Mouse (Mus musculus) MEL (cell line): ENCODE results near the gene Pxn. TPM values are rescaled to one million over a fixed set of nuclear protein-coding genes. Genes with fewer than 3 reads are reported as not detected.

Experiments used
- DNase-seq: peaks from one replicate; pipeline ENCODE4 v3.0.0; 2011; ENCODE audit warnings: low read depth, low spot score
- H3K27ac ChIP-seq: 2 replicates; pipeline ENCODE4 v1.5.1; 2012; ENCODE audit warnings: low read depth, mild to moderate bottlenecking, control low read depth, low read length, moderate library complexity; ENCODE audit not compliant: control insufficient read depth
- H3K27me3 ChIP-seq, 2 experiments: fragments of 150-350 bp in 1 of 2; sonication (generic) in 1 of 2; 2 replicates each; pipeline ENCODE4 v1.6.1; 2012; ENCODE audit warnings: low read length in 2 of 2, mild to moderate bottlenecking in 2 of 2, improper control_type of control experiment in 1 of 2, moderate library complexity in 1 of 2; ENCODE audit not compliant: insufficient read depth in 2 of 2, control insufficient read depth in 1 of 2
- H3K36me3 ChIP-seq, 2 experiments: 2 replicates each; pipeline ENCODE4 v1.6.1; 2012 to 2014; ENCODE audit warnings: low read length in 2 of 2, improper control_type of control experiment in 1 of 2, inconsistent platforms in 1 of 2, mild to moderate bottlenecking in 1 of 2; ENCODE audit not compliant: insufficient read depth in 2 of 2, control insufficient read depth in 1 of 2
- H3K4me1 ChIP-seq, 2 experiments: fragments of 150-350 bp in 1 of 2; sonication (generic) in 1 of 2; 2 replicates each; pipeline ENCODE4 v1.6.1; 2012; ENCODE audit warnings: low read length in 2 of 2, improper control_type of control experiment in 1 of 2, mild to moderate bottlenecking in 1 of 2; ENCODE audit not compliant: insufficient read depth in 2 of 2, control insufficient read depth in 1 of 2
- H3K4me3 ChIP-seq, 2 experiments: fragments of 150-350 bp in 1 of 2; sonication (generic) in 1 of 2; 2 replicates each; pipeline ENCODE4 v1.5.1; 2012; ENCODE audit warnings: low read depth in 2 of 2, low read length in 2 of 2, mild to moderate bottlenecking in 2 of 2, moderate library complexity in 2 of 2, control low read depth in 1 of 2, improper control_type of control experiment in 1 of 2; ENCODE audit not compliant: control insufficient read depth in 1 of 2, insufficient read depth in 1 of 2
- H3K79me2 ChIP-seq: 2 replicates; pipeline ENCODE4 v1.6.1; 2012; ENCODE audit warnings: mild to moderate bottlenecking, low read length, moderate library complexity; ENCODE audit not compliant: control insufficient read depth, poor library complexity, insufficient read depth
- H3K9ac ChIP-seq: 2 replicates; pipeline ENCODE4 v1.6.1; 2012; ENCODE audit warnings: low read depth, mild to moderate bottlenecking, control low read depth, low read length, moderate library complexity; ENCODE audit not compliant: control insufficient read depth, poor library complexity, severe bottlenecking
- H3K9me3 ChIP-seq: fragments of 150-350 bp; sonication (generic); replicated peaks from 2 replicates; pipeline ENCODE4 v1.6.1; 2012; ENCODE audit warnings: mild to moderate bottlenecking, low read length, improper control_type of control experiment, moderate library complexity; ENCODE audit not compliant: insufficient read depth
- CHD2 ChIP-seq: IDR thresholded peaks from 2 replicates; pipeline ENCODE4 v1.6.1; 2011; ENCODE audit warnings: low read length, improper control_type of control experiment
- CTCF ChIP-seq, 3 experiments: IDR thresholded peaks in 2 of 3; conservative IDR thresholded peaks in 1 of 3; 2 replicates each; pipeline ENCODE4 v1.5.1; 2011 to 2012; ENCODE audit warnings: low read length in 3 of 3, low read depth in 2 of 3, mild to moderate bottlenecking in 2 of 3, improper control_type of control experiment in 1 of 3, inconsistent platforms in 1 of 3, mixed read lengths in 1 of 3, moderate library complexity in 1 of 3; ENCODE audit not compliant: control insufficient read depth in 1 of 3, insufficient read depth in 1 of 3, poor library complexity in 1 of 3, severe bottlenecking in 1 of 3
- E2F4 ChIP-seq: IDR thresholded peaks from 2 replicates; pipeline ENCODE4 v1.6.1; 2011; ENCODE audit warnings: low read depth, low read length, improper control_type of control experiment, borderline replicate concordance
- GABPA ChIP-seq: IDR thresholded peaks from 2 replicates; pipeline ENCODE4 v1.6.1; 2012; ENCODE audit warnings: low read depth, mild to moderate bottlenecking, inconsistent platforms, low read length, improper control_type of control experiment, moderate library complexity
- JUND ChIP-seq: IDR thresholded peaks from 2 replicates; pipeline ENCODE4 v1.6.1; 2011; ENCODE audit warnings: low read depth, mild to moderate bottlenecking, improper control_type of control experiment, low read length
- MEF2A ChIP-seq: IDR thresholded peaks from 2 replicates; pipeline ENCODE4 v1.6.1; 2014; ENCODE audit warnings: low read depth, mild to moderate bottlenecking, inconsistent platforms, low read length, improper control_type of control experiment; ENCODE audit not compliant: poor library complexity, insufficient replicate concordance, severe bottlenecking; ENCODE audit errors: extremely low read depth
- MYC ChIP-seq: IDR thresholded peaks from 2 replicates; pipeline ENCODE4 v1.6.1; 2011; ENCODE audit warnings: low read depth, mild to moderate bottlenecking, low read length, improper control_type of control experiment, moderate library complexity
- NELFE ChIP-seq: IDR thresholded peaks from 2 replicates; pipeline ENCODE4 v1.6.1; 2011; ENCODE audit warnings: low read depth, low read length, improper control_type of control experiment
- POLR2AphosphoS5 ChIP-seq: IDR thresholded peaks from 2 replicates; pipeline ENCODE4 v1.6.1; 2012; ENCODE audit warnings: low read depth, borderline replicate concordance, mild to moderate bottlenecking, inconsistent platforms, low read length, moderate library complexity, mixed read lengths
- RAD21 ChIP-seq: IDR thresholded peaks from 2 replicates; pipeline ENCODE4 v1.6.1; 2011; ENCODE audit warnings: mild to moderate bottlenecking, low read depth, low read length, improper control_type of control experiment
- RCOR1 ChIP-seq: IDR thresholded peaks from 2 replicates; pipeline ENCODE4 v1.6.1; 2012; ENCODE audit warnings: low read depth, mild to moderate bottlenecking, inconsistent platforms, low read length, improper control_type of control experiment
- SMC3 ChIP-seq: IDR thresholded peaks from 2 replicates; pipeline ENCODE4 v1.6.1; 2011; ENCODE audit warnings: low read depth, low read length, improper control_type of control experiment
- TCF12 ChIP-seq: IDR thresholded peaks from 2 replicates; pipeline ENCODE4 v1.6.1; 2014; ENCODE audit warnings: low read depth, mild to moderate bottlenecking, inconsistent platforms, low read length, improper control_type of control experiment, moderate library complexity
- UBTF ChIP-seq: IDR thresholded peaks from 2 replicates; pipeline ENCODE4 v1.6.1; 2012; ENCODE audit warnings: low read depth, mild to moderate bottlenecking, inconsistent platforms, low read length, improper control_type of control experiment, moderate library complexity, borderline replicate concordance; ENCODE audit not compliant: insufficient read depth
- USF2 ChIP-seq, 2 experiments: IDR thresholded peaks; 2 replicates each; pipeline ENCODE4 v1.6.1; 2011 to 2012; ENCODE audit warnings: improper control_type of control experiment in 2 of 2, low read length in 2 of 2, borderline replicate concordance in 1 of 2, inconsistent platforms in 1 of 2, low read depth in 1 of 2, mild to moderate bottlenecking in 1 of 2; ENCODE audit not compliant: insufficient read depth in 1 of 2
- ZC3H11A ChIP-seq: IDR thresholded peaks from 2 replicates; pipeline ENCODE4 v1.6.1; 2012; ENCODE audit warnings: low read depth, mild to moderate bottlenecking, inconsistent platforms, low read length, improper control_type of control experiment
- ZKSCAN1 ChIP-seq: IDR thresholded peaks from 2 replicates; pipeline ENCODE4 v1.6.1; 2012; ENCODE audit warnings: low read depth, mild to moderate bottlenecking, inconsistent platforms, low read length, improper control_type of control experiment, moderate library complexity
- ZMIZ1 ChIP-seq: IDR thresholded peaks from 2 replicates; pipeline ENCODE4 v1.6.1; 2012; ENCODE audit warnings: low read depth, mild to moderate bottlenecking, inconsistent platforms, low read length, improper control_type of control experiment, moderate library complexity
- polyA plus RNA-seq, 2 experiments: library from polyadenylated mRNA; stranded (reverse) in 1 of 2; unstranded in 1 of 2; fragments of >175 nt in 1 of 2; fragments of >200 nt in 1 of 2; gene quantifications; 2 replicates each; pipeline versions ENCODE4 v1.2.1 to v1.2.4; 2012; ENCODE audit warnings: low replicate concordance in 2 of 2, low read depth in 1 of 2; ENCODE audit not compliant: insufficient read length in 2 of 2, insufficient read depth in 1 of 2, missing spikeins in 1 of 2
- total RNA-seq: library from RNA; depleted of rRNA; stranded (reverse); fragments of 300-350 nt; gene quantifications from 2 replicates; pipeline ENCODE4 v1.2.3, GENCODE M21; 2012

The Pxn gene
- total and polyA plus RNA-seq, 3 experiments: 15.2 to 167 (median 29.2) TPM

DNA sequence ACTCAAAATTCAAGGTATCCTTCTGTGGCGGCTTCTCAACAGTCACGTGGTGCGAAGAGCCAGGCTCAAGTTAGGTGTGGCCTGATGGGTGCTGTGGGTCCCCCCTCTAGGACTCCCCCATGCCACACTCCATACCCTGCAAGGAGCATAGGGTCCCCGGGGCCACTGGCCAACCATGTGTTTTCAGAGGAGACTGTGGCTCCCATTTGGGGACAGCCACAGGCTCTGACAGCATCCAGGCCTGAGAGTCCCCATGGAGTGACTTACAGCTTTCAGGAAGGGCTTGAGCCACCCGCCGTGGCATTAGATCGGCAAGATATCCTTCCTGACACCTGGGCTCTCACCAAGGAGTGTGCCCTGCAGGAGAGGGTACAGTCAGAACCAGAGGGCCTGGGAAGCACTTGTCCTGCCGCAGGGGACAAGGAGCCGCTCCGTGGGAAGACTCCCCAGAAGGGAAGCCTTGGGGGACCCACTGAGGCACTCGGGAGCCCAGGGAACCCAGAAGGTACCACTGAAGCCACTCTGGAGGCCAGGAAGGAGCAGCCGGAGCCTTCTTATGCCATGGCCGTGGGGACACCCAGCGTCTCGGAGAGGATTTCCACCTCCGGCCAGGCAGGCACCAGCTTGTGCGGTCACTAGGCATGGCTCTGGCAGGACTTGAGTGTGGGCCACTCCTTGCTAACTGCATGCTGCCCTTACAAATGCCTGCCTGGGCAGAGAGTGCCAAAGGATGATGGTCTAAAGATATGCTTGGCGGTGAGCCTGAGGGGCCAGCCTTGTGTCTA lies 42.2 kb downstream of the Pxn start (continued):
- no peak for TF ChIP-seq MEF2A
- TF ChIP-seq CTCF (IDR thresholded peaks at IDR 0.05 in 2 of 3, conservative IDR thresholded peaks at IDR 0.05 in 1 of 3; ENCODE audit: control insufficient read depth in 1 of 3, insufficient read depth in 1 of 3, low read depth in 2 of 3, low read length in 3 of 3, poor library complexity in 1 of 3, severe bottlenecking in 1 of 3): no peak
- no peak for TF ChIP-seq JUND
- TF ChIP-seq GABPA: no peak

DNA sequence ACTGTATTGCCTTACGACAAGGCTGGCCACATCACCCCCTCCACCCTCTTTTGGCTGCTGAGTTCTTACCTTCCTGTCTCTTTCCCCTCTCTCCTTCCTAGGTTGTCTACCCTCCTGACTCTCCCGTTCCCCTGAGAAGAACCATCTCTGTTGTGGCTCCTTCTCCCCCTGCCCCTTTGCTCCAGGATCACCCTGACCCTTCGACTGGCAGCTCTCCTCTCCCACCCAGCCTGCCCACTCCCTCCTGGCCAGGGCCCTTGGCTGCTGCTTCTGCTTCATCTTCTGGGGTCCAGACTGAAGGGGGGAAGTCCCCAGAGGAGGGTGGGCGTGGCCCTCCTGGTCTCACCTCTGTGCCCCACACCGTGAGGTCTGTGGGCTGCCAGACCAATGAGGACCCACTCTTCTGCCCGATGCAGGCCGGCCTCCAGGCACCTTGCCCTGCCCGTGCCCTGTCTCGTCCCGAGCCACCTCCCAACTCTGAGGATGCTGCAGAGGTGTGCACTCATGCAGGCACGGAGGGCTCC lies 44.1 kb downstream of the Pxn start:
- Histone ChIP-seq H3K27me3 (no peaks in the 10 kb centered on the region), H3K9ac (no peak overlapping the region), H3K36me3 (no peaks in the 10 kb centered on the region), H3K79me2 (no peaks in the 10 kb centered on the region), H3K27ac (no peak overlapping the region), H3K4me1 (no peaks in the 10 kb centered on the region; a peak in 1 of 4 replicates), H3K4me3 (no peak overlapping the region), H3K9me3 (no peaks in the 10 kb centered on the region)
- DNase-seq: no peak
- TF ChIP-seq ZMIZ1 (no peak), ZC3H11A (no peak), ZKSCAN1 (no peak), RAD21 (no peak), CHD2 (no peak), TCF12 (no peak), NELFE (no peak)

DNA sequence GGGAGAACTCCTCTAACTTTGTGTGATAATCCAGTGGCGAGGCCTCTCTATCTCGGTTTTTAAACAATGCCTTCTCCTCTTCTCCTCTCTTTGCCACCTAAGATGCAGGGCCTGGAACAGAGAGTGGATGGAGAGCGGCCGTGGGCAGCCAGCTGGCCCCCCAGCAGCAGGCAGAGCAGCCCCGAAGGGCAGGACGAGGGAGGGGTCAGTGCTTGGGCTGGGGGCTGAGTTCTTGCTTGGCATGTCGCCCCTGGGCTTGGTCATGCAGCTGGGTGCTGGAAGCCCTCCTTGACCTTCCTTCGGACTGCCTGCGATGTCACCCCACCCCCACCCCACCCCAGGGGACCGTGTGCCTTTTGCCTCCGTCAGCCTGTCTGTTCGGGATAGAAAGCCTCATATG lies 44.9 kb downstream of the Pxn start:
- Histone ChIP-seq H3K9ac (no peak overlapping the region), H3K4me3 (no peak overlapping the region)
- DNase-seq: no peak
- TF ChIP-seq TCF12: no peak
- TF ChIP-seq RCOR1: no peak
- no peak for TF ChIP-seq USF2 (IDR thresholded peaks at IDR 0.05; ENCODE audit: borderline replicate concordance in 1 of 2, insufficient read depth in 1 of 2, low read depth in 1 of 2, low read length in 2 of 2)
- no peak for TF ChIP-seq MYC
- TF ChIP-seq CTCF (IDR thresholded peaks at IDR 0.05 in 2 of 3, conservative IDR thresholded peaks at IDR 0.05 in 1 of 3; ENCODE audit: control insufficient read depth in 1 of 3, insufficient read depth in 1 of 3, low read depth in 2 of 3, low read length in 3 of 3, poor library complexity in 1 of 3, severe bottlenecking in 1 of 3): no peak
- no peak for TF ChIP-seq E2F4
- no peak for TF ChIP-seq NELFE
- no peak for TF ChIP-seq POLR2AphosphoS5
- TF ChIP-seq SMC3: no peak
- TF ChIP-seq UBTF: no peak
- TF ChIP-seq, all 39 proteins: peak for 0
- Histone ChIP-seq H3K36me3 (no peaks in the 10 kb centered on the region), H3K27ac (no peak overlapping the region), H3K4me1 (peaks cover 0 to 3% of the 10 kb centered on the region in 2 experiments; a peak in 1 of 4 replicates), H3K79me2 (no peaks in the 10 kb centered on the region), H3K9me3 (no peaks in the 10 kb centered on the region), H3K27me3 (no peaks in the 10 kb centered on the region)
